Mouse (Mus musculus) limb, embryonic 13.5 days (tissue): ENCODE measurements around the gene Wdr48. TPM values are rescaled to one million over a fixed set of nuclear protein-coding genes. Genes with fewer than 3 reads are reported as not detected.

ENCODE experiments used
- ATAC-seq: fragments of 200-750 bp; cut with Nextera tagmentation; 2 replicates; pipeline ENCODE4 v1.8.0; 2017; ENCODE audit warnings: low read depth, moderate number of reproducible peaks, moderate TSS enrichment; ENCODE audit not compliant: low FRiP score
- H3K27ac ChIP-seq: fragments of 300-500 bp; sonication (generic); 2 replicates; pipeline ENCODE4 v1.5.1; 2015; ENCODE audit warnings: inconsistent platforms, mild to moderate bottlenecking, moderate library complexity
- H3K27me3 ChIP-seq: fragments of 300-500 bp; sonication (generic); 2 replicates; pipeline ENCODE4 v1.6.1; 2015; ENCODE audit warnings: mild to moderate bottlenecking, inconsistent platforms
- H3K36me3 ChIP-seq: fragments of 300-500 bp; sonication (generic); 2 replicates; pipeline ENCODE4 v1.6.1; 2015; ENCODE audit warnings: inconsistent platforms, mild to moderate bottlenecking, moderate library complexity
- H3K4me1 ChIP-seq: fragments of 300-500 bp; sonication (generic); 2 replicates; pipeline ENCODE4 v1.6.1; 2015; ENCODE audit warnings: inconsistent platforms
- H3K4me2 ChIP-seq: fragments of 300-500 bp; sonication (generic); replicated peaks from 2 replicates; pipeline ENCODE4 v1.6.1; 2015; ENCODE audit warnings: inconsistent platforms, mild to moderate bottlenecking, moderate library complexity
- H3K4me3 ChIP-seq: fragments of 300-500 bp; sonication (generic); 2 replicates; pipeline ENCODE4 v1.5.1; 2015; ENCODE audit warnings: moderate library complexity, mild to moderate bottlenecking, inconsistent platforms
- H3K9ac ChIP-seq: fragments of 300-500 bp; sonication (generic); 2 replicates; pipeline ENCODE4 v1.6.1; 2015; ENCODE audit warnings: mild to moderate bottlenecking, inconsistent platforms
- H3K9me3 ChIP-seq: fragments of 300-500 bp; sonication (generic); 2 replicates; pipeline ENCODE4 v1.6.1; 2016; ENCODE audit warnings: inconsistent platforms
- WGBS: fragments of 180-500 bp; shearing (Covaris S2); methylation state at CpG from one replicate; pipeline ENCODE4 v1.1.7; 2015; 5-methylcytosine and 5-hydroxymethylcytosine counted together
- polyA plus RNA-seq: library from polyadenylated mRNA; unstranded; fragments of >200 nt; fragmentation: Nextera tagmentation; extraction: Ambion mirVana; gene quantifications from 2 replicates; pipeline ENCODE4 v1.2.1, GENCODE M21; 2015

Gene Wdr48
- polyA plus RNA-seq, 1 experiment from 2014 or later, result 60.3 TPM

- Histone ChIP-seq H3K27me3 (no peaks in the 10 kb centered on the region), H3K4me2 (no peak overlapping the region), H3K27ac (no peak overlapping the region), H3K9me3 (no peaks in the 10 kb centered on the region), H3K4me3 (no peak overlapping the region), H3K9ac (no peak overlapping the region), H3K36me3 (peaks cover 32% of the 10 kb centered on the region), H3K4me1 (peaks cover 46% of the 10 kb centered on the region)
- 89% methylated on average over 27 of the region's 27 CpGs for WGBS
- ATAC-seq, result no peak
Measured at GRCm38 (mm10) chr9:119973869-119974520, 79.3 kb downstream of the Wdr48 start.

- Histone ChIP-seq H3K36me3 (peaks cover 32% of the 10 kb centered on the region), H3K27me3 (no peaks in the 10 kb centered on the region), H3K27ac (no peak overlapping the region), H3K9ac (no peak overlapping the region), H3K4me1 (peaks cover 52% of the 10 kb centered on the region), H3K4me2 (no peak overlapping the region), H3K9me3 (no peaks in the 10 kb centered on the region), H3K4me3 (no peak overlapping the region)
- 84% methylated on average over 5 of the region's 5 CpGs for WGBS
- ATAC-seq, result no peak
Measured at GRCm38 (mm10) chr9:119974609-119975008, 79.9 kb downstream of the Wdr48 start.

GRCm38 (mm10) chr9:119975286-119975685, 80.6 kb downstream of the Wdr48 start:
- Histone ChIP-seq H3K9me3 (no peaks in the 10 kb centered on the region), H3K27ac (no peak overlapping the region), H3K9ac (no peak overlapping the region), H3K4me2 (no peak overlapping the region), H3K4me3 (no peak overlapping the region), H3K27me3 (no peaks in the 10 kb centered on the region), H3K4me1 (peaks cover 52% of the 10 kb centered on the region), H3K36me3 (peaks cover 32% of the 10 kb centered on the region)
- ATAC-seq, result no peak
- WGBS, result 95% methylated on average over 4 of the region's 4 CpGs

Other genes with a start within 250 kb of the Wdr48 start
- gene Scn10a, start 175.6 kb upstream of the Wdr48 start, polyA plus RNA-seq, result 0.04 TPM in 1 of 2 replicates, not detected in the other
- gene Scn11a, start 69.4 kb upstream of the Wdr48 start, polyA plus RNA-seq, result 0.04 and 0.05 TPM in 2 replicates
- 29.5 and 31.5 TPM in 2 replicates for gene Gorasp1, start 42.7 kb downstream of the Wdr48 start, polyA plus RNA-seq
- gene Ttc21a, start 42.7 kb downstream of the Wdr48 start, polyA plus RNA-seq, result 0.18 and 0.20 TPM in 2 replicates
- gene Csrnp1, start 89.8 kb downstream of the Wdr48 start, polyA plus RNA-seq, result 4.5 and 6.4 TPM in 2 replicates
- gene Xirp1, start 128.7 kb downstream of the Wdr48 start, polyA plus RNA-seq, result 0.70 and 1.0 TPM in 2 replicates
- 10.2 and 11.0 TPM in 2 replicates for gene Cx3cr1, start 175.0 kb downstream of the Wdr48 start, polyA plus RNA-seq
- 0.76 and 0.97 TPM in 2 replicates for gene Ccr8, start 197.2 kb downstream of the Wdr48 start, polyA plus RNA-seq
- gene Slc25a38, start 215.5 kb downstream of the Wdr48 start, polyA plus RNA-seq, result 34.0 and 37.3 TPM in 2 replicates
- 1,301 and 1,325 TPM in 2 replicates for gene Rpsa, start 232.8 kb downstream of the Wdr48 start, polyA plus RNA-seq